Mouse (Mus musculus): Measurements from ENCODE around the gene Cse1l.

Gene Cse1l

DNA sequence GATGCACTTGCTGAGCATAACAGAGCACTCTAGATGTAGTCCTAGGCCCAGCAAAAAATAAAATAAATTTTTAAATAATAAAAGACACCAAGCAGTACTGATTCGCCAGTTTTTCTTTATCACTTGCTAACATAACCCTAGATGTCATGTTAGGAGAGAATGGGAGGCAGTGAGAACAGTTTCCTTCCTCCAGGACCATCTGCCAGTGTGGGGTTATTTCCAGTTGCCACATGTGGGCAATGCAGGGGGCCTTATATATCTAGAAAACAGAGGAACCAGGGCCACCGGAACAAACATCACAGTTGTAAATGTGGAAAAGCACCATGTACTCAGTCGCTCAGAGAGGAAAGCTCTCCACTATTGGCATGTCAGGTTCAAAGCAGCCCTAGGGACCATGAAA is 71.7 kb downstream of the Cse1l start:
- DNase-seq = no peak

GRCm38 (mm10) chr2:166980161-166980560 is 74.3 kb downstream of the Cse1l start:
- DNase-seq = no peak

GRCm38 (mm10) chr2:166983351-166983894 is 77.6 kb downstream of the Cse1l start:
- no peak for DNase-seq

GRCm38 (mm10) chr2:166990861-166991260 is 85.0 kb downstream of the Cse1l start:
- DNase-seq = no peak

- no peak for DNase-seq
These were observed 86.1 kb downstream of the Cse1l start for GRCm38 (mm10) chr2:166991945-166992344.

DNA sequence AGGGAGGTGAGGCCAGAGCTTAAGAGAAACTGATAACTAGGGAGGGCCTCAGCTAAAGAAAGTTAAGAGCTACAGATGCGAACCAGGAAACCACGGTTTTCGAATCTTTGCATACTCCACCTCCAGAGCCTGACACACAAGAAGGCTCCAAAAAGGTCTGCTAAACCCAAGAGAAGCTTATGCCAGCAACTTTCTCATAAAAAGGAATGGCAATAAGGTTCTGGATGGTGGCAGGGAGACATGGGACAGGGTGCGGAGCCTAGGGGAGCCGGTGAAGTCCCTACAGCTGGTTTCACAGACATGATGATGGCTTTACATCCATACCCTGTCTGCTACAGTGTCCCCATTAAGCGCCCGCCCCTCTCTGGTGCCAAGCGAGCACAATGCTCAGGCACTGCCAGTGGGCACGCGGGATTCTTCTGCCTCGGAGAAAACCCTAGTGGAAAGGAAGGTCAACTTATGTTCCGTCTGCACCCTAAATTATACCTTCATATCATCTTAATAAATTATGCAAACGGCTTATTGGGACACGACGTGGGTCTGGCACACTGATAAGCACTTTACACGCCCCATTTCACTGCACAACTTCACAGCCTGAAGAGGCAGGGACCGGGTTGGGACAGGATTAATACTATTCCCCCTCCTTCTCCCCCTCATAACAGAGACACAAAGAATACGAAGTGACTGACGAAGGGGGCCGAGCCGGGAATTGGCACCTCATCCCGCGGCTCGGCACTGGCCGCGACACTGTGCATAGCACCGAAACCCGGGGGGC is 89.4 kb downstream of the Cse1l start:
- peak; percentile 21 to 23 for DNase-seq

Data from cerebellum, postnatal 36 days (tissue).